ENCODE assay signal across 18 mouse cellular contexts in the genomic region with DNA sequence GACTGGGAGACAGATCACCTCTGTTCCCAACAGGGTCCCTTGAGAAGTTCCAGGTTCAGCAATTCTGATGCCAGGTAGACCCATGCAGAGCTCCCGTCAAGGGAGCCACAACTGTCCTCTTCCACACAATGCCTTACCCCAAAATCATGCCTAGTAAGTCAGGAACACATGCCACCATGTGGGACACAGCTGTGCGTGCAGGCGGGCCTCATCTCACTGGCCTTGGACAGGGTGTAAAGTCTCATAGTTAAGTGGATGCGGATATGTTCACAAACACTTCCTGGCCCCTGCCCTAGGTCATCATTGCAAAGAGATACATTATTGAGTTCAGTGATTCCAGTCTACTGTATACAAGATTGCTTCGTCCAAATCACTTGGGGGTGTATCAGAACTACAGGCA.
DNase-seq lines count a peak whose midpoint lies in the region; ATAC-seq lines count a peak whose summit lies in the region.
"Had no signal": no experiment of that assay in that cellular context is flagged by ENCODE, and none has a peak within 500 bp of the region (broad histone marks: within the 10 kb centered on the region; RNA-seq: fewer than 3 reads in every experiment).

No protein-coding gene starts in this region.

- peak; percentile 10 for DNase-seq in kidney, postnatal 10 days
- DNase-seq in kidney, adult 9 months, result no peak
- peak; percentile 7 for DNase-seq in lung, postnatal 36 days
- no peak for DNase-seq in lung, postnatal 14 days
- no peak for DNase-seq in kidney, adult 11 months
- DNase-seq: adrenal gland, postnatal 25 days; cerebellum, adult 18-20 months; cerebellum, postnatal 10 days; gastrocnemius, postnatal 36 days; heart, postnatal 36 days had no signal

- H3K9me3 ChIP-seq in stomach, embryonic 16.5 days (replicated peaks; ENCODE audit: control insufficient read depth, low read length), result no peaks in the 10 kb centered on the region
- H3K9me3 ChIP-seq: embryonic facial prominence, embryonic 10.5 days; heart, embryonic 13.5 days; hindbrain, embryonic 13.5 days had no signal

- H3K36me3 ChIP-seq in stomach, embryonic 16.5 days (ENCODE audit: control insufficient read depth, insufficient read depth, low read length), result no peaks in the 10 kb centered on the region
- H3K36me3 ChIP-seq: embryonic facial prominence, embryonic 10.5 days; heart, embryonic 13.5 days; hindbrain, embryonic 13.5 days had no signal

- no peak overlapping the region for H3K27ac ChIP-seq in stomach, embryonic 16.5 days (ENCODE audit: low read length)
- H3K27ac ChIP-seq: embryonic facial prominence, embryonic 10.5 days; heart, embryonic 13.5 days; hindbrain, embryonic 13.5 days had no signal

- H3K9ac ChIP-seq in stomach, embryonic 16.5 days (ENCODE audit: low read length), result no peak overlapping the region
- H3K9ac ChIP-seq: heart, embryonic 13.5 days; hindbrain, embryonic 13.5 days had no signal

- 65% methylated on average over 5 of the region's 5 CpGs for WGBS in stomach, embryonic 16.5 days

- H3K4me1 ChIP-seq in stomach, embryonic 16.5 days (ENCODE audit: control insufficient read depth, insufficient read depth, low read length), result peaks cover 13% of the 10 kb centered on the region; the same call in 1 of the 2 replicates

- no peak overlapping the region for H3K4me2 ChIP-seq in stomach, embryonic 16.5 days (ENCODE audit: low read depth, low read length)
- H3K4me2 ChIP-seq: heart, embryonic 13.5 days; hindbrain, embryonic 13.5 days had no signal

- 0 out of 2 replicates have a peak, but pooled peaks have one; percentile 39 for ATAC-seq in stomach, embryonic 16.5 days (ENCODE audit: insufficient read depth, low FRiP score)
- ATAC-seq: activated CD4-positive, CD25-positive, alpha-beta regulatory T cell, adult 4 months; forebrain, embryonic 14.5 days; Patski had no signal

- no peak overlapping the region for H3K4me3 ChIP-seq in stomach, embryonic 16.5 days (replicated peaks; ENCODE audit: low read length)
- H3K4me3 ChIP-seq: embryonic facial prominence, embryonic 10.5 days; heart, embryonic 13.5 days; hindbrain, embryonic 13.5 days had no signal

- no peaks in the 10 kb centered on the region for H3K27me3 ChIP-seq in stomach, embryonic 16.5 days (ENCODE audit: control insufficient read depth, insufficient read depth, low read length)
- H3K27me3 ChIP-seq: CH12.LX; heart, embryonic 13.5 days; Patski had no signal

Comparison
In these comparisons a context has a peak if more than half of its experiments do, and no peak if none do; other contexts are left out.
1. DNase-seq: peak in kidney, postnatal 10 days (single experiment) and lung, postnatal 36 days (single experiment); none in kidney, adult 9 months (single experiment), lung, postnatal 14 days (single experiment) and kidney, adult 11 months (single experiment).